Mouse (Mus musculus) myocyte (in vitro differentiated cells): ENCODE results near the gene Slc9a9.

Experiments used
- CEBPB ChIP-seq: IDR thresholded peaks from 2 replicates; pipeline ENCODE4 v1.6.1; 2011; ENCODE audit warnings: mild to moderate bottlenecking, moderate library complexity; ENCODE audit not compliant: poor library complexity, insufficient read depth, severe bottlenecking
- MAX ChIP-seq: IDR thresholded peaks from one replicate; pipeline ENCODE4 v1.6.1; 2011; ENCODE audit warnings: low read depth, mild to moderate bottlenecking, control low read depth
- MYOD1 ChIP-seq, 3 experiments: IDR thresholded peaks; one replicate each; pipeline ENCODE4 v1.6.1; 2011; ENCODE audit warnings: control low read depth in 2 of 3, low read depth in 2 of 3, mild to moderate bottlenecking in 2 of 3, moderate library complexity in 1 of 3; ENCODE audit not compliant: insufficient read length in 2 of 3, control insufficient read depth in 1 of 3
- POLR2A ChIP-seq: IDR thresholded peaks from one replicate; pipeline ENCODE4 v1.6.1; 2011; ENCODE audit warnings: low read depth, mild to moderate bottlenecking, control low read depth, moderate library complexity; ENCODE audit not compliant: insufficient read length
- REST ChIP-seq: IDR thresholded peaks from one replicate; pipeline ENCODE4 v1.6.1; 2011; ENCODE audit warnings: mild to moderate bottlenecking, control low read depth, moderate library complexity; ENCODE audit not compliant: insufficient read depth, insufficient read length
- TCF12 ChIP-seq: IDR thresholded peaks from one replicate; pipeline ENCODE4 v1.6.1; 2011; ENCODE audit warnings: mild to moderate bottlenecking, control low read depth; ENCODE audit not compliant: poor library complexity, insufficient read depth, severe bottlenecking

- TF ChIP-seq POLR2A (no peak), REST (no peak), CEBPB (no peak), MAX (no peak), MYOD1 (IDR thresholded peaks at IDR 0.05; ENCODE audit: control insufficient read depth in 1 of 3, insufficient read length in 2 of 3, low read depth in 2 of 3) (no peak), TCF12 (no peak)
Observed at GRCm38 (mm10) chr9:95068466-95068865, 398.8 kb downstream of the Slc9a9 start.
